Mouse (Mus musculus): ENCODE data around the gene Dnm3.

Gene Dnm3

DNA sequence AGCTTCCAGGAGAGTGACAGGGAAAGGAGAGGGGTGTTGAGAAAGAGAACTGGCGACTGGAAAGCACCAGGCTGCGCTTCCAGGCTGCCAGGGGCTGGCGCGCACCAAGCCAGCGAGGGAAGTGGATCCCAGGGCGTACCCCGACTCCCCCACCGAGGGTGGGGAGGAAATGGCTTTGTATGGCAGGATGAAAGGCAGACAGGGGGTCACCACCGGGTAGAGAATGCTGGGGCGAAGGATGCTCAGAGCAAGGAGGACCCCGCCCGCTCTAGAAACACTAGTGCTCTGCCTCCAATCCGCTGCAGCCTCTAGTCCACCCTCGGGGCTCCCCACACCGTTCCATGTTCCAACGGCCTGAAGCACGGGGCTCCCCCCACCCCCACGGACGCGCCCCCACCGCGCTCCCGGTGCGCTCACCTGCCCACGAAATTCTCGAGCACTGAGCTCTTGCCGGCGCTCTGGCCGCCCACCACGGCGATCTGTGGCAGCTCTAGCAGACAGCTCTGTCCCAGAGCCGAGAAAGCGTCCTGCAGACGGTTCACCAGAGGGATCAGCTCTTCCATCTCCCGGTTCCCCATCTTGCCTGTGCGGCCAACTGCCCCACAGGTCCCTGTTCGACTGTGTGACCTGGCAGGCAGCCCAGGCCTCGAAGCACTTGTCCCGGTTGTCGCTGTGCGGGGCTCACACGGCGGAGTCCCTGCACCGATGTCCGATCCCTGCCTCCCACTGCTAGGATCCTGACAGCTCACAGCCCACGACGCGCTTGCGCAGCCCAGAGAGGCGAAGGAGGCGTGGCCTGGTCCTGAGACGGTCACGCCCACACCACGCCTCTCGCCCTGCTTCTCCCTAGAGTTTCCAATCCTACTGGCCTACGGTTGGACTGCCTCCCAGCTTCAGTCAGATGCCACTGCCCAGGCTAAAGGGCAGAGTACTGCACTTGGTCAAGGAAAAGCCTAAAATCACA lies at the start of gene Dnm3:
TSS of gene Dnm3 (minus strand) at position 789 of the 964 bp plus-strand sequence.
- in situ Hi-C loops (cut with MboI; ENCODE audit: unreplicated experiment in 2 of 2): no loop called here

DNA sequence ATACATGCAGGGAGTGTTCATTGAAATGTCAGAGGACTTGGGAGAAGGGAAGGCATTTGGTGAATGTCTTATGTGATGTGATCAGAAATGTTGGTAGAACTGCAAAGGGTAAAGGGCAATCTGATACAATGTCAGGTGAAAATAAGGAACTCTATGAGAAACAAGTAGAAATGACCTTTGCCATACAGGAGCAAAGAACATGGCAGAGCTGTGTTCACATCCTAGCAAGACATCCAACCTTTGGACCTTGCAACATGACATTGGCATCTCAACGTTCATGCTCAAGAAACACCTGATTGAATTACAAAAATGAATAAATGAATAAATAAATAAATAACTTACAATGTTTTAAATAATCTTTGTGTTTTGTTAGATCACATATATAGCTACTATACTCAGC lies 37.3 kb upstream of the Dnm3 start:
- in situ Hi-C loops (cut with MboI; ENCODE audit: unreplicated experiment in 2 of 2): loop anchor here (10.0 to 25.0 kb wide), 2 partner anchors 200 to 547 kb away; no protein-coding TSS in a partner anchor

DNA sequence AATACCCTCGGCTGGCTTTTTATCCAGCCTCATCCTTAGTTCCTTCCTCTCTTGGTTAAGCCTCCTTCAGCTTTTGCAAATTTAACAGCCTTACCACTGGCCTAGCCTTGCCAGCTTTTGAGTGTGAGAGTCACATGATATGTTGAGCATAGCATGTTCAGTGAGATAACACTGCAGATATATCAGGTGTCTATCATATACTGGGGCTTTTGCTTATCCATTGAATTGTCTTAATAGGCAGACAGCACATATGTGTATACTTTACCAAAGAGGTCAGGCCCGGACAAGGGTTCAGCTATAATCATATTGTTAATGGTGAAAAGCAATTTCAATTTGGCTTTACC lies 32.2 kb upstream of the Dnm3 start:
- in situ Hi-C loops (cut with MboI; ENCODE audit: unreplicated experiment in 2 of 2): loop anchor here (10.0 to 25.0 kb wide), 2 partner anchors 195 to 552 kb away; no protein-coding TSS in a partner anchor

DNA sequence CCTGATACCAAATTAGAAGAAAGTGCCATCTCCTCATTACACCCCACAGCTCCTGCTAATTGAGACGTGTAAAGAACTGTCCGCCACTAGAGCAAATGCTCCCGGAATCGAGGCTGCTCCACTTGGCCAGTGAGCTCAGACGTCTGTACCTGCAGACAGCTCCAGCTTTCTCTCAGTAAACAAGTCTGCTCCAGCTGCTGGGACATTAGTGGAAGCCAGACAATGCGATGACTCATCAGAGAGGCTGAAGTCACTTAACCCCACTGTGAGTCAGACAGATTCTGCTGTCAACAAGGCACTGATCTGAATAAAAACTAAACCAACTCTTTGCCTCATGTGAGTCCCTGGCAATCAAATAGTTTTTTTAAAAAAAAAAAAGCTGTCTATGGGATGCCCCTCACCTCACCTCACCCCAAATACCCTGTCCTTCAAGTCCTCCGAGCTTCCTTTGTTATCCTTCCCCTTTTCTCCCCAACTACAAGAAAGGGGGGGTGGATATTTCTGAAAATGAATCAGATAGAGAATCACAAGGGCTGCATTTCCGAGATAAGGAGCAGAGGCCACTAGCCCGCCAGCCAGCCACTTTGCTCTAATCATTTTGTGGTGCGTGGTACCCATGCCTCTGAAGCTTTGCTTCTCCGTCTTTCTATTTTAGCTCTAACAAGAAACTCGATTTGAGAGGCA lies 31.6 kb upstream of the Dnm3 start:
- in situ Hi-C loops (cut with MboI; ENCODE audit: unreplicated experiment in 2 of 2): loop anchor here (10.0 to 25.0 kb wide), 2 partner anchors 195 to 553 kb away; no protein-coding TSS in a partner anchor

DNA sequence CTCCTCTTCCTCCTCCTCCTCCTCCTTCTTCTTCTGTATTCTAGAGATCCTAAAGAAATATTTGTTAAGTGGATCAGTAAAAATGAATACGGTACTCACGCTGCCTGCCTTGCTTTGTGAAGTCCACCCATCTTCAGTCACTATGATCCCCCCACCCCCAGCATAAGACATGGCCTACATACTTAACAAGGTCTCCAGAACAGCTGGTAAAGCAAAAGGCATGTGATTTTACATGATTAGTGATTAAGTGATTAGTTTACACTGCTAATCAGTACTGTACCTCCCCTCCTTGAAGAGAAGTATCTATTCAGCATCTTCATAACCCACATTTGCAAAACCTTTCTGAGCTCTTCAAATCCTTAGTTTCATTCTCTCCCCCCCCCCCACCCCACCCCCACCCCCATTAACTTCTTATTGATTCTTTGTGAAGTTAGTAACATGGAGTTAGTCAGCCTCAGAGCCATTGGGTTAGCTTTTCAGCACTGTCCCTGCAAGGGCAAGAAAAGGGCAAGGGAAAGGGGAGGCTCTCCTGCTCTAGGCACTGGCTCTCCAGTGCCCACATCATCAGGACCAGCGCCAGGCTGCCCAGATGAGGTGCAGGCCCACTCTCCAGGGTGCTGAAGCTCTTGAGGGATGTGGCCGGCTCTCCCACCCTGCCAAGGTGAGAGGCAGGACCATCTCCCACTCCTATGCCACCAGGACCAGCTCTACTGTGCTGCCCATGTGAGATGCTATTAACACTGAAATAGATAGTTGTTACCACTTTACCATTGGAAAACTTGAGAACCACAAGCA lies 30.6 kb upstream of the Dnm3 start:
- in situ Hi-C loops (cut with MboI; ENCODE audit: unreplicated experiment in 2 of 2): loop anchor here in 1 of 2 experiments (25.0 kb wide), 1 partner anchor 554 kb away; no protein-coding TSS in a partner anchor

DNA sequence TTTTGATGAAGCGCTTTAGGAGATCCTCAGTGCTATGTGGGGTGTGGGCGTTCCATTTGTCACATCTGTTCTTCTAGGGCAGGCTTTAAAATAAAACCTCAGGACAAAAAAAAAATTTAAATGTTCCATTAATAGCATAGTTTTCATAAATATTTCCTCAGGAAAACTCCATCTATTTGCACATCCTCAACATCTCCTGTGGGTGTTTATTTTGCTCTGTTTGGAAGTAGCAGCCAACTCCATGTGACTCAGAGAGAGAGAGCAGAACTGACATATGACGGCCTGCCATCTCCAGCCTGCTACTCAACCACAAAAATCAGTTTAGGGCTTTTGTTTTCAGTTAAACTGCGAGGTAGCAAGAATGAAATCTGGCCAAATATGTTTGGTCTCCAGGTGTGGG lies 28.7 kb upstream of the Dnm3 start:
- in situ Hi-C loops (cut with MboI; ENCODE audit: unreplicated experiment in 2 of 2): loop anchor here in 1 of 2 experiments (25.0 kb wide), 1 partner anchor 556 kb away; no protein-coding TSS in a partner anchor

DNA sequence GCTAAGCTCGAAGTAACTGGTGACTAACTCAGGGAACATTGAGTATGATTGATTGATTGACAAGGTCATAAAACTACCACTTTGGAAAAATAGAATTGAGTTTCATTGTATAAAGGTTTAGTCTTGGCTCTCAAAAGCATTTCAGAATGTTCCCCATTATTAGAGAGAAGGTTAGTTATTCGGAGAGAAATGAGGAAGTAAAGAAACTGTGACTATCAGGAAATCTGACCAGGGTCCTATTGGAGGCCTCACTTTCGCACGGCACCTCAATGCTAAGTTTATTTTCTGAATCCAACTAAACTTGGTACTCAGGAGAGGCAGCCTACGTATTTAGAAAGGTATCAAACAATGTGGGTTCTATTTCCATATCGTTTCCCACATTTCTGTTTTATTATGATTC lies 27.8 kb upstream of the Dnm3 start:
- in situ Hi-C loops (cut with MboI; ENCODE audit: unreplicated experiment in 2 of 2): loop anchor here in 1 of 2 experiments (25.0 kb wide), 1 partner anchor 557 kb away; no protein-coding TSS in a partner anchor

DNA sequence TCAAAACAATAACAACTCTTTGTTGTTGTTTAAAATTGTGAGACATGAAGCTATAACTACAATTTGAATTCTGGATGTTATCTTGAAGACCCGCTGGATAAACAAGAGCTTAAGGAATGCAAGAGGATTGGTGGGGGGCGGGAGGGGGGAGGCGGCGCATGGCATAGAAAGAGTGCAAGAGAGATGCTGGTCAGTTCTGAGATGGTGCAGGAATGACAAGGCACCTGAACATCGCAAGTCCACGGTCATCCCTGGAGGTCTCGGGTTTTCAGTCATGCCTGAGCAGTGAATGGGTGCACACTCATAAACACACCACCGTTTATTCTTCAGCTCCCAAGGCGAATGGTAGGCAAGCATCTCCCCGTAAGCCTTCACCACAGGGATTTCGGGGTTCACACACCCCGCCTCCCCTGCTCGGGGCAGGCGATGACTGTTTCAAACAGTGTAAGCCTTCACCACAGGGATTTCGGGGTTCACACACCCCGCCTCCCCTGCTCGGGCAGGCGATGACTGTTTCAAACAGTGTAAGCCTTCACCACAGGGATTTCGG lies 1.2 kb downstream of the Dnm3 start:
- in situ Hi-C loops (cut with MboI; ENCODE audit: unreplicated experiment in 2 of 2): no loop called here

DNA sequence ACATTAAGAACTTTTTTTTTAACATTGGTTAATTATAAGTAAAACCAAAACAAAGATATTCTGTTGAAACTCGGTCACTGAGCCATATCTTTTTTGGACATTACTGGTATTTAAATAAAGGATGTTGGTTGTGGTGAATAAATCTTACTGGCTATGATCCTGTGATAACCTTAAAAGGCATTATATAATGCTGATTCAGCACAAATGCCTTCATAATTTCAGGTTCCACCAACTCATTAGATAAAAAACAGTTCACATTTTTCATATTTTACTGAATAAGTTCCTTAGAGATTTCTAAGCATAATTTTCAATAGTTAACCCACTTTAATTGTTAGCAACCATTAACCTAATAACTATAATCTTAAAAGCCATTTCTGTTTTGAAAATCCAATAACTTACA lies 4.9 kb downstream of the Dnm3 start:
- in situ Hi-C loops (cut with MboI; ENCODE audit: unreplicated experiment in 2 of 2): no loop called here

DNA sequence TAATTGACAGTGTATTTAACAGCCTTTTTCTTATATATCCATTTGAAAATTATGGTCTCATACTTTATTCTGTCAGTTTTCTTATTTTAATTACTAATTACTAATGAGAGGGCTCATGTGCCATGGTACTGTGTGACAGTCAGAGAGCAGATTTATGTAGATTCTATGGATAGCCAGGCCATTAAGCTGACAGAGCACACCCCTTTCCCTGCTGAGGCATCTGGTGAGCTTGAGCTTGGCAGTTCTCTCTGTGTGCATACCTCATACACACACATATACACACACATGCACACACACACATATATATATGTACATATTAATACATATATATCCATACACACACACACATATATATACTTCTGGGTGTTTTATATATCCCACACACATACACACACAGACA lies 6.7 kb downstream of the Dnm3 start:
- in situ Hi-C loops (cut with MboI; ENCODE audit: unreplicated experiment in 2 of 2): no loop called here

DNA sequence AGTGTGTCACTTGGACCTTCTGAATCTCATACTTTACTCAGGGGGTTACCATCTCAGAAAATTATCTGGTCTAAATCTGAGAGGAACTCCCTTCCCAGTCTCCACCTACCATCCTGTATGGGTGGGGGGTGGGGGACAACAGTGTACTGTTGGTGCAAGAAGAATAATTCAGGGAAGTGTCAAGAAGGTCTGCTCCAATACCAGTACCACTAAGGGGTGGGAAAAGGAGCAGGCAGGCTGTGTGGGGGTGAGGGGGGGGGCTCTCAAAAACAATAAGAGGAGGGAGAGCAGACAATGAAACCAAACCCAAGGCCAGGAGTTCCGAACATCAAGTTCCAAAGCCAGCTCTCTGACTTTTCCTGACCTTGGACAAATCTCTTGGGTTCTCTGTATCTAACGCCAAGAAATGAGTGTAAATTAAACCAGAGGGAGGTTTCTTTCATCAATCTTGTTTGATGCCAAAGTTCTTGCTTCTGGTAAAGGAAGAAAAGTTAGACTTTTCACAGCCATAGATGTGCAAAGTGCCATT lies 8.0 kb downstream of the Dnm3 start:
- in situ Hi-C loops (cut with MboI; ENCODE audit: unreplicated experiment in 2 of 2): no loop called here

DNA sequence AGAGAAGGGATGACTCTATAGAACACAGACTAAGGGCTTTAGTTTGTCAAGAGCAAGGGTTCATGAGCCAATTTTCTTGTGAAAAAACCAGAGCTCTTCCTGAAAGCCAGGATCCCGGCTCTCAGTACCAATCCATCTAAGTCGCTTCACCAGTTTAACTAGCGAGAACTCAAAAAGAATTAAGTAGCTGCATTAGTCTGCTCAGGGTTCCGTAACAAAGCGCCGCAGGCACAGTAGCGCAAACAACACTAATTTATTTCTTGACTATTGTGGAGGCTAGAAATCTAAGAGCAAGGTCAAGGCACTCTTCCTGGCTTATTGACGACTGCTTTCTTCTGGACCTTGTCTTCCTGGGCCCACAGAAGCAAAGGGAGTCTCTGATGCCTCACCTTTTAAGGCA lies 14.2 kb downstream of the Dnm3 start:
- in situ Hi-C loops (cut with MboI; ENCODE audit: unreplicated experiment in 2 of 2): no loop called here

DNA sequence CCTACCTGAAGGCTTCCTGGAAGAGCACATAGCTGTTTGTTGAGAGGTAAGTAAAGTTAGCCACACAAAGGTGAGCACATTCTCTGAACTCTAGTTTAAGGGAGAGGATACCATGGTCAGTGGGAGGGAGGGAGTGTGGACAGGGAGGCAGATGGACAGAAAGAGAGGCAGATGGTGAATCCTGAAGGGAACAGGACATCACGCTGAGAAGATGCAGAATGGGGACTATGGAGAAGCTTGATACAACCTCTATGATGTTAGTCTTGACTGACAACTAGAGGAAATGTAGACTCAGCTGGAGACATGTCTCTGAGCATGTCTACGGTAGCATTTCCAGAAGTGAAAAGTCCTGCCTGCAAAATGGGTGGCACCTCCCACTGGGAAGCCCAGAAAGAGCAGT lies 19.1 kb downstream of the Dnm3 start:
- in situ Hi-C loops (cut with MboI; ENCODE audit: unreplicated experiment in 2 of 2): no loop called here

DNA sequence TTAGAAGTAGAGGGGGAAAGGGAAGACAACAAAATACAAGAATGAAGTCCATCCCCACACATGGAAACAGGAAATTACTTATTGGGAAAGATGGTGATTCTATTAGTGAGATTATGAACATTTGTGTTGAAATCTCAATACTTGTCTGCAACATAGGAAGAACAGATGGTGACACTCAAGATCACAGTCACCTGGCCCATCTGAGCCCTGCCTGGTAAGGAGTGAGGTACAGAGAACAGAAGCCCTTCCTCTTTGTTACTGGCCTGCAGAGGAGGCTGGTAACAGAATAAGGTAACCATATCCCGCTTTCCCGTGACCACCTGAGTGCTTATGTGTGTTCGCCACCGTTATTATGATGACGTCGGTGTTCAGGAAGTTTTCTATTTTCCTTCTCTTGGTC lies 21.0 kb downstream of the Dnm3 start:
- in situ Hi-C loops (cut with MboI; ENCODE audit: unreplicated experiment in 2 of 2): no loop called here

DNA sequence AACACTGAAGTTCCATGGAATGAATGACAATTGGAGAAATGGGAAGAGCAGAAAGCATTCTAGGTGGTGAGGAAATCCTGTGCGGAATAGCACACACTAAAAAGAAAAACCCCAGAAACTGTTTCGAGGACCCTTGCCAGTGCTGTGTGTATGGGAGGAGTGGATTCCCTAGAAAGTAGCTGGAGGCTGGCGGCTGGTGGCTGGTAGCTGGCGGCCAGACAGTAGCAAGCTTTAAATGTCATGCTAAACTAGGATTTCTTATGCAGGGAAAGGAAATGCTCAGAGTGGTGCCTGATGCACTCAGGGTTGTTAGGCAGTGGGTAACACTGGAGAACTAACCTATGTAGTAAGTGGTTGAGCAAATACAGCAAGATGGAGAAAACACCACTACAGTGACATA lies 21.4 kb downstream of the Dnm3 start:
- in situ Hi-C loops (cut with MboI; ENCODE audit: unreplicated experiment in 2 of 2): no loop called here

DNA sequence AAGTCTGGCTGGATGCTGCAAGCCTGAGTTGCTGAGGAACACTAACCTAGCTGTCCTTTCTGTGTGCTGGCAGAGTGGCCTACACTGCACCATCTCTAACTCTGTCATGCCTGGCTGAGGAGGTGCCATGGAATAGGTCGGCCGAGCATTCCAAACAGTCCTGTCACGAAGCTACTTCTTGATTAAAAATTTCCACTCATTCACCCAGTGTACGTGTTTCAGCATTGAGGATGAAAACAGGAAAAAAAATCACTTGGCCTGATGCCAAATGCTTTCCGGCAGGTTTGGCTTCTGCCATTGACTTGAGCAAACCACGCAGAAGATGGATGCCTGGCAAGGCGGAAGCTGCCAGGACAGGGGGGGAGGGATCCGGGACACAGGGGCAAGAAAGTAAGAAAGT lies 24.3 kb downstream of the Dnm3 start:
- in situ Hi-C loops (cut with MboI; ENCODE audit: unreplicated experiment in 2 of 2): no loop called here

DNA sequence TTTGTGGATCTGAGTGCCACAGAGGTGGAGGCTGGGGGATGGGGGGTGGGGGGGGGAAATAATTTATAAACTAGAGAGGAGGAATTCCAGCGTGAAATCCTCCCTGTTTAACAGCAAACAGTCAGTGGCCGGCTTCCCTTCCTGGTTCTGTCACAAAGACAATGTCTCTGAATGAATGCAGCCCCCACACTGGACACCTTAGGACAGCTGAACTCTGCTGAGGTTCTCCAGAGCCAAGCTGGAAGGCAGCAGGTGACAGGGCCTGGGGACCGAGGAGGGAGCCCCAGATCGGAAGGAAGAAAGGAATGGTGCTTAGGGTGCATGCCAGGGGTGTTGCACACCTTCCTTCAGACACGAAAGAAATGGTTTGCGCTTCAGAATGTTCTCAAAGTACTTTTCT lies 24.8 kb downstream of the Dnm3 start:
- in situ Hi-C loops (cut with MboI; ENCODE audit: unreplicated experiment in 2 of 2): no loop called here

DNA sequence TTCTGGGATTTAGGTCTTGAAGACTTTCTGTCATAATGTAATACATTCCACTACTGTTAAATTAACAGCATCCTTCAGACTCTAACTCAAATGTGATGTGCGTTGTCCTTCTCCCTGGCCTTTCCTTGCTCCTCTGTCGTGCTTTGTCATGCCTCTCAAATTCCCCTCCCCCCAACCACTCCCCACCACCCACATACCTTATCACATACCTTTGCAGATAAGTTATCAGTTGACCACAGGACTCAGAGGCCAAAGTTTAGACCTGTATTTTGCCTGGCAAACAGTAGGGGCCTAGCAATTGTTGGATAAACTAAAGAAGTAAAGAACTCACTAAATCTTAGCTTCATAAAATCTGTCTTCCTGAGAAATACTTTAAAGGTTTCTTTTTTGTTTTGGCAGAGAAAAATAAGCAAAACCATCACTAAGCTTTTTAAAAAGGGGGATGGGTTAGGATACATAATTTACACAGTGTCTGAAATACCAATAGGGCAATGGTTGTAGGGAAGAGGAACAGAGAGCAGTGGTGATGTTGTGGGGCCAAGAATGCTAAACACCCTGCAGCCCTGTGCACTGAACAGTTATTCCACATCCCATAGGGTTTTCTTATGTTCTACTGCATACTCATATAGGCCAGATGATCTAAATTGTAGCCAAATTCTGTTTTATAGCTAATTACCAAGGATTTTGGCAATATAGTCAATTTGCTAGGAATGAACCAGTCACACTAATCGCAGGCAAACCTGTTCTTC lies 28.5 kb downstream of the Dnm3 start:
- in situ Hi-C loops (cut with MboI; ENCODE audit: unreplicated experiment in 2 of 2): no loop called here

DNA sequence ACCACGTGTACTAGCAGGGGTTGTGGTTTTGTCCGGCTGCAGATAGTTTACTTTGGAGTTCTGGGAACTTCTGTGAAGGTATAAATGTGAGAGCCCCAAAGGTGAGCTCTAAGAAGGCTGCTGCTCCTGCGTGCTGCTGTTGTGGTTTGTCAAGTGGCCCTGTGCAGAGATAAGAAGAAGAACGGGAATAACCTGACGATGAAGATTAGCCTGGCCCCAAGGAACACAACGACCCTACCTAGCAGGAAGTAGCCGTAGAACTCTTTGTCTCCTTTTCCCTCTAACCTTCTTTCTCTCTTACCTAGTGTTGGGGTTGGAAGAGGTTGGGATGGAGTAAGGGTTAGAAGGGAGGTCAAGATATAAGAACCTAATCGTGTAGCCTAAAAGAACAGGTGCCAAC lies 33.0 kb downstream of the Dnm3 start:
- in situ Hi-C loops (cut with MboI; ENCODE audit: unreplicated experiment in 2 of 2): no loop called here
